Mouse (Mus musculus) lung, postnatal 0 days (tissue): ENCODE data around the gene Invs.

Source experiments
- CTCF ChIP-seq: IDR thresholded peaks from 2 replicates; pipeline ENCODE4 v1.5.1; 2016; ENCODE audit warnings: antibody characterized with exemption, mild to moderate bottlenecking
- EP300 ChIP-seq: IDR thresholded peaks from 2 replicates; pipeline ENCODE4 v1.6.1; 2016; ENCODE audit warnings: antibody characterized with exemption, mild to moderate bottlenecking, control low read depth

GRCm38 (mm10) chr4:48461060-48461459 is 181.5 kb downstream of the Invs start:
- TF ChIP-seq EP300 (no peak), CTCF (no peak)
